Mouse (Mus musculus) Muller cell, postnatal 12 days (primary cell): ENCODE measurements at regions not wholly inside any gene's neighbourhood (a gene's known extent, or its start where the extent isn't known, plus 50 kb on each side); places are given as distances from the start of the nearest gene placed in this dataset.
A peak's percentile ranks its signal among the peaks of the same experiment; 100 is the strongest.

ENCODE experiments used
- DNase-seq: peaks from one replicate; pipeline ENCODE4 v3.0.0-alpha.2; 2015; ENCODE audit errors: inconsistent ontology term

GRCm38 (mm10) chr2:82508595-82508994 lies 434.8 kb upstream of the Fsip2 start:
- DNase-seq = no peak

- DNase-seq = no peak
These were observed 428.3 kb upstream of the Fsip2 start for GRCm38 (mm10) chr2:82515165-82515564.

GRCm38 (mm10) chr2:82519951-82520350 lies 423.5 kb upstream of the Fsip2 start:
- no peak for DNase-seq

- no peak for DNase-seq
These were observed 404.5 kb upstream of the Fsip2 start for GRCm38 (mm10) chr2:82538958-82539357.

- DNase-seq = no peak
These were observed 402.8 kb upstream of the Fsip2 start for GRCm38 (mm10) chr2:82540676-82541075.

- peak; percentile 9 for DNase-seq
These were observed 373.1 kb upstream of the Fsip2 start for GRCm38 (mm10) chr2:82570358-82570757.

- DNase-seq = peak; percentile 88
These were observed 371.3 kb upstream of the Fsip2 start for GRCm38 (mm10) chr2:82572099-82572498.

GRCm38 (mm10) chr2:82573841-82574240 lies 369.6 kb upstream of the Fsip2 start:
- peak; percentile 6 for DNase-seq

- no peak for DNase-seq
These were observed 363.8 kb upstream of the Fsip2 start for GRCm38 (mm10) chr2:82579665-82580064.

- DNase-seq = no peak
These were observed 327.2 kb upstream of the Fsip2 start for GRCm38 (mm10) chr2:82616185-82616584.

GRCm38 (mm10) chr2:82620553-82620952 lies 322.9 kb upstream of the Fsip2 start:
- no peak for DNase-seq

GRCm38 (mm10) chr2:82644428-82644827 lies 299.0 kb upstream of the Fsip2 start:
- no peak for DNase-seq
